Mouse (Mus musculus): Measurements from ENCODE around the gene Tuba3a.
A peak's percentile ranks its signal among the peaks of the same experiment; 100 is the strongest.
"Not testable (repeated sequence)": the region's sequence is repeated elsewhere in the genome, so short reads cannot be mapped to it uniquely, and the experiment has no call there.

Gene Tuba3a

DNA sequence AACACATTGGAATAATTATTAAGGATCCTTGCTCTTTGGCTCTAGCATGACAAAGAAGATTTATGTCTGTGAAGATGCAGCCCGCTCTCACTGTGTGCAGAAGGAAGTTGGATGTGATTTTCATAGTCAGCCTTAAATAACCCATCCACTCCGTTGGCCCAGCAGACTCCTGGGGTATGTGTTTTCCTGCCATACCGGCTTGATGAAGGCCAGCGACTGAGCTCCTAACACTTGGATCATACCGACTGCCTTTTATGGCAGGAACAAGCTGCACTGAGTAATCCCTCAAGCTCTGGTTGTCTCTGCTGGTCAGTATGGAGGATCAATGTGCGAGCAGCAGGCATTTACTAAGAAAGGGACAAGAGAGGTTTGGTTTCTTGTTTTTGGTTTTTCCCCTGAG is 19.6 kb upstream of the Tuba3a start:
- DNase-seq (ENCODE audit: low spot score), result no peak

DNA sequence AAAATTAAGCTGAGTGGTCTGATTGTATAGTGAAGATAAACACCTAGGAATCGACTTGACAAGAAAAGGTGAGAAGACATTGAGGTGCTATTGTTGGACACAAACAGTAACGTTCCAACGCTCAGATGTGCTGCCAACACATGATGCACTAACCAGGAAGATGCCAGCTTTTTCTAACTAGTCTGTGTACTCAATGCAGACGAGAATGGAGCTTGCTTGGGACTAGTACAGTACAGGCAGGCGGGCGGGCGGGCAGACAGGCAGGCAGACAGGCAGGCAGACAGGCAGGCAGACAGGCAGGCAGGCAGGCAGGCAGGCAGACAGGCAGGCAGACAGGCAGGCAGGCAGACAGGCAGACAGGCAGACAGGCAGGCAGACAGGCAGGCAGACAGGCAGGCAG is 18.6 kb upstream of the Tuba3a start:
- not testable (repeated sequence) for DNase-seq (ENCODE audit: low spot score)

DNA sequence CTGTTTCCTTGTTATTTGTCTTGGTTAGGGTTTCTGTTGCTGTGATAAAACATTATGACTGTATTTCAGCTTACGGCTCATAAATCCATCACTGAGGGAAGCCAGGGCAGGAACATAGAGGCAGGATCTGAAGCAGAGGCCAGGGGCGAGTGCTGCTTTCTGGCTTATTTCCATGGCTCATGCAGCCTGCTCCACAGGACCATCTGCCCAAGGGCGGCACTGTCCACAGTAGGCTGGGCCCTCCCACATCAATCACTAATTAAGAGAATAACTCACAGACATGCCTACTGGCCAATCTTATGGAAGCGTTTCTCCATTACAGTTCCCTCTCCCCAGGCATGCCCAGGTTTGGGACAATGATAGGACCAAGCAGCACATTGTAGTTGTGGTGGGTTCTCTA is 17.4 kb upstream of the Tuba3a start:
- peak; percentile 69 for DNase-seq (ENCODE audit: low spot score)

DNA sequence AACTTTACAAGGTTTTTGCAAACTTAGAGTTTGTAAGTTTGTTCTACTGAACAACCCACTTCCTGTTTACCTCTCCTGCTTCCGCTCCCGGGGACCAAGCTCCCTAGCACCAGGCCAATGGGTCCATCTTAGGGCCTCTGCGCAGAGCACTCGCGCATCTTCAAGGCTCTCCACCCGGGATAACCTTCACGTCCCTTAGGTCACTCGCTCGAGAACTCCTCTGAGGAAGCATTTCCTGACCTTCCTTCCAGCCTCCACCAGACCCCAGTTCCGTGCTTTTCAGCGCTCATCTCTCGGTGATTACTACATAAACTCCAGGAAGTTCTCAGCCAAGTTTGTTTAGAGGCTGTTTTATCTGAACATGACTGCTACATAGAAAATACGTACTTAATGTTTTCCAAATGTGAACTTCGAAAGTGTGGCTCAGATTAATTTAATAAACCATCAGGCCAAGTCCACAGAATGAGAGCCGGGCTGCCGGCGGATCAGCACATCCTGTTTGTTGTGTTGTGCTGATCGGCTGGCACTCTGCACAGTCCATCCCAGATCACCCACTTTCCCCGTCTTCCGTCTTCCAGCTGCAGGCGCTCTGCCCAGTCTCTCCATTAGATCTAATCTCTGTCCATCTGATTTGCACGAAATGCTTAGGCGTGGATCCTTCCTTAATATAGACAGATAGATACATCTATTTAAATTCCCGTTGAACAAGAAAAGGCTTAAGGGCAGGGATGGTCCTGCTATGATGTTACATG is 16.6 kb upstream of the Tuba3a start:
- peak; percentile 61 for DNase-seq (ENCODE audit: low spot score)

DNA sequence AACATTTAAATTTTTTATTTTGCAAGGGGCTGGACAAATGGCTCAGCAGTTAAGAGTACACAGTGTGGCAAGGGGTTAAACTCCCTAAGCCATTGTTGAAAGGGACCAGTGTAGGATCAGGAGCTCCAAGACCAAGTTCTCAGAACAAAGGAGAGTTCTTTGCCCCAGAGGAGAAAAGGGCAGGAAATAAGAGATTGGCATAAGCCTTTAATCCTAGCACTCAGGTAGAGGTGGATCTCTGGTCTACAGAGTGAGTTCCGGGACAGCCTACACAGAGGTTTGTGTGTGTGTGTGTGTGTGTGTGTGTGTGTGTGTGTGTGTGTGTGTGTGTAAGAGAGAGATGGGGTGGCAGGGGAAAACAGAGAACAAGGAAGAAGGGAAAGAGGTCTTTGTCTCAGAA is 15.1 kb upstream of the Tuba3a start:
- no peak for DNase-seq (ENCODE audit: low spot score)

GRCm38 (mm10) chr6:125297149-125297820 is 11.4 kb upstream of the Tuba3a start:
- DNase-seq (ENCODE audit: low spot score), result no peak

DNA sequence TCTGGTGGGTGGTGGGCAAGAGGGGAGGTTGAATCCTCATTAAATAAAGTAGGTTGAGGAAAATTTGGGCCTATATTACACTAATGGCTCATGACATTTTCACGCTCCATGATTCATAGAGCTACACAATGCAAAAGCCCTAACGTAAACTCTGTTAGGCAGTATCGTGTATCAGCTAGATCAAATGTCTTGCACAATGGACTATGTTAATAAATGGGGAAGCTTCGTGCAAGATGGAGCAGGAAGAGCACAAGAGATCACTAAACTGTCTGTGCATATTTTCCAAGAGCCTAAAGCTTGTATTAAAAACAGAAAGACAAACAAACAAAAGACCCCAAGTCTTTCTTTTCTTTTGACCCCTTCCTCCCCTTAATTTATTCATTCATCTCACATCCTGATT is 8.2 kb upstream of the Tuba3a start:
- no peak for DNase-seq (ENCODE audit: low spot score)

GRCm38 (mm10) chr6:125292256-125292655 is 6.4 kb upstream of the Tuba3a start:
- DNase-seq (ENCODE audit: low spot score), result no peak

- DNase-seq (ENCODE audit: low spot score), result no peak
Observed at GRCm38 (mm10) chr6:125291329-125291728, 5.5 kb upstream of the Tuba3a start.

- DNase-seq (ENCODE audit: low spot score), result no peak
Observed at GRCm38 (mm10) chr6:125288730-125289129, 2.9 kb upstream of the Tuba3a start.

- no peak for DNase-seq (ENCODE audit: low spot score)
Observed at GRCm38 (mm10) chr6:125286944-125287343, 1.1 kb upstream of the Tuba3a start.

DNA sequence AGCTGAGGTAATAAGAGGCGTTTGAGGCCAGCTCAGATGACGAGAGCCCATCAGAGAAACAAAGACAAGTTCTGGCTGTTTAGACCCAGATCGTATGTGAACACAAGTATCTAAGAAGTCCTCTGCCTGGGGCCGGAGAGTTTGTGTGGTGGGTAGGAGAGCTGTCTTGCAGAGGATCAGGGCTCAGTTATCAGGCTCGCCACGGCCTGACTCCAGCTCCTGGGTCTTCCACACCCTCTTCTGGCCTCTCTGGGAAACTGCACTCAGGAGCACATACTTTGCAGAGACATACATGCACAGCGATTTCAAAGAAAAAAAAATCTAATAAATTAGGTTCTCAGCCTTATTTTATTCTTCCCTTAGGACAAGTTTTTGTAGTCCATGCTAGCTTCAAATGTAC is 1.1 kb downstream of the Tuba3a start:
- no peak for DNase-seq (ENCODE audit: low spot score)

- no peak for DNase-seq (ENCODE audit: low spot score)
Observed at GRCm38 (mm10) chr6:125284250-125284649, 1.6 kb downstream of the Tuba3a start.

GRCm38 (mm10) chr6:125282721-125283120 is 3.1 kb downstream of the Tuba3a start:
- not testable (repeated sequence) for DNase-seq (ENCODE audit: low spot score)

- no peak for DNase-seq (ENCODE audit: low spot score)
Observed at GRCm38 (mm10) chr6:125279729-125280128, 6.1 kb downstream of the Tuba3a start.

DNA sequence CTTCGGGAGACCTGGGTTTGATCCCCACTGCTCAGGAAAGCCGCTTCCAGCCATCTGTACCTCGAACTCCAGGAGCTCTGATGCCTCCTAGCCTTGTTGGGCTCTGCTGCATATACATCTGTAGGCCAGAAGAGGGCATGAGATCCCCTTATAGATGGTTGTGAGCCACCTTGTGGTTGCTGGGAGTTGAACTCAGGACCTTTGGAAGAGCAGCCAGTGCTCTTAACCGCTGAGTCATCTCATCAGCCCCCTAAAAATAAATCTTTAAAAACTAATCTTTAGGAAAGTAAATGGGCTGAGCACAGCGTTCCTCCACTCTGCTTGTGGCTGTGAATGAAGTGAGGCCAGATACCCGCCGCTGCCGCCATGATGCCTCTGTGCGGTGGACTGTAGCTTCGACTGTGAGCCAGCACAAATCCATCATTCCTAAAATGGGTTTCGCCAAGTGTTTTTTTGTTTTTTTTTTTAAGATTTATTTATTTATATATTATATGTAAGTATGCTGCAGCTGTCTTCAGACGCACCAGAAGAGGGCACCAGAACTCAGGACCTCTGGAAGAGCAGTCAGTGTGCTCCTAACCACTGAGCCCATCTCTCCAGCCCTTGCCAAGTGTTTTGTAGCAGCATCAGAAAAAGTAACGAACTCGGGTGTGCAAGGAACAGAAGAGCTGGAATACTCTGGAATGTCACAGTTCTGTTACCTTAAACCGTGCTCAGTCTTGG is 10.8 kb downstream of the Tuba3a start:
- DNase-seq (ENCODE audit: low spot score), result peak; percentile 59

GRCm38 (mm10) chr6:125272228-125272785 is 13.5 kb downstream of the Tuba3a start:
- no peak for DNase-seq (ENCODE audit: low spot score)

- peak; percentile 91 for DNase-seq (ENCODE audit: low spot score)
Observed at GRCm38 (mm10) chr6:125271455-125272227, 14.2 kb downstream of the Tuba3a start.

GRCm38 (mm10) chr6:125268799-125269198 is 17.0 kb downstream of the Tuba3a start:
- DNase-seq (ENCODE audit: low spot score), result no peak

DNA sequence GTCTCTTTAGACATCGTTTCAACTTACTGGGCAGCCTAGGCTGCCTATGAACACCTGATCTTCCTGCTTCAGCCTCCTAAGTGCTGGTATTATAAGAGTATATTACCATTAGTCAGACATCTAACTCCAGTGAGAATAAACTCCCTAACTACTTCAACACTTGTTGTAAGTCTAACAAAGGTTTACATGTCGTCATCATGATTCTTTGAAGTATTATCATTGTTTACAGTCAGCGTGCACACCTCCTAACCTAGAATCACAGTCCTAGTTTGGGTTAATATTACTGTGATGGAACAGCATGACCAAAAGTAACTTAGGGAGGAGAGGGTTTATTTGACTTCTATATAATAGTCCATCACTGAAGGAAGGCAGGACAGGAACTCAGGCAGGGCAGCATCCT is 18.4 kb downstream of the Tuba3a start:
- no peak for DNase-seq (ENCODE audit: low spot score)

GRCm38 (mm10) chr6:125266600-125266999 is 19.2 kb downstream of the Tuba3a start:
- not testable (repeated sequence) for DNase-seq (ENCODE audit: low spot score)

DNA sequence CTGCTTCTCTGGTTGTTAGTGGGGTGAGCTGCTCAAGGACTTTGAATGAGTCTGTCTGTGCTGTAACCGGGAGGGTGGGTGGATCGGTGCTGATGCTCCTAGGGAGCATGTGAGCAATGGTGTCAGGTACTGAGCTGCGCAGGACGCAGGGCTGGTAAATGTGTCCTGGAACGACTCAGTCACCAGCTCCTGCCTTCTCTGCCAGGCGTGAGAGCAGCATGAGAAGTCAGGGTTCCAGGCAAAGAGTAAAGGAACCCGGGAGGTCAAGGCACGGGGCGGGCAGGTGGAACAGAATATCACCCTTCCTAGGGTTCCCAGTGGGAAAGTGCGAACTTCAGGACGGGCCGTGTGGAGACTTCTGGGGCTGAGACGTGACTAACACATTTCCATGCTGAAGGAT is 19.8 kb downstream of the Tuba3a start:
- DNase-seq (ENCODE audit: low spot score), result no peak
